Mouse (Mus musculus): ENCODE results near the gene Gm21972.

DNA sequence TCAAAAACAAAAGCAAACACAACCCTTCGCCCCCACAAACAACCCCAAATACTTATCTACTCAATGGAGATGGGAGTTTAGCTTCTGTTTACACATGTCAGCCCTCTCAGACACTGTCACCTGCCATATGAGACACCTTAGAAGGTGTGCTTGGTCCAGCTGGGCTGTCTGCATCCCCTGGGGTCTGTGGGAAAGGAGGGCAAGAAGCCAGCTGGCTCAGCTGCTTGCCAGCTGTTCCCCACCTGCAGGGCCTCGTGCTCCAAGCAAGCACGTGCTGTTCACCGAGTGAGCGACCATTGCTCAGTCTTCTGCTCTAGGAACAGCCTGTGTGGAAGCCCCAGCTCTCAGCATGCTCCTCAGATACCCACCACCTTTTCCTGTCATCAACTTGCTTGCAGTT, 65.6 kb downstream of the Gm21972 start:
- TF ChIP-seq CTCF (IDR thresholded peaks at IDR 0.05; ENCODE audit: control insufficient read depth, insufficient read depth, insufficient replicate concordance, low read depth, low read length) (no peak), POLR2A (IDR thresholded peaks at IDR 0.05; ENCODE audit: control insufficient read depth, low read depth, low read length) (no peak)

All from testis, adult 2 months (tissue).